Mouse (Mus musculus) midbrain, embryonic 11.5 days (tissue): ENCODE measurements at regions not wholly inside any gene's neighbourhood (a gene's known extent, or its start where the extent isn't known, plus 50 kb on each side); places are given as distances from the start of the nearest gene placed in this dataset.

Source experiments
- ATAC-seq: fragments of 200-750 bp; cut with Nextera tagmentation; 2 replicates; pipeline ENCODE4 v1.8.0; 2017; ENCODE audit warnings: moderate TSS enrichment, moderate library complexity; ENCODE audit not compliant: low FRiP score
- DNase-seq: peaks from one replicate; pipeline ENCODE4 v3.0.0; 2015; ENCODE audit warnings: low spot score; ENCODE audit errors: missing footprints
- H3K27ac ChIP-seq: fragments of 300-500 bp; sonication (generic); 2 replicates; pipeline ENCODE4 v1.5.1; 2014; ENCODE audit warnings: low read depth, low read length
- H3K27me3 ChIP-seq: fragments of 300-500 bp; sonication (generic); 2 replicates; pipeline ENCODE4 v1.6.1; 2014; ENCODE audit warnings: mild to moderate bottlenecking, low read length, moderate library complexity, mixed read lengths; ENCODE audit not compliant: control insufficient read depth, insufficient read depth
- H3K36me3 ChIP-seq: fragments of 300-500 bp; sonication (generic); 2 replicates; pipeline ENCODE4 v1.6.1; 2014; ENCODE audit warnings: mild to moderate bottlenecking, low read length, moderate library complexity, mixed read lengths; ENCODE audit not compliant: control insufficient read depth, insufficient read depth
- H3K4me1 ChIP-seq: fragments of 300-500 bp; sonication (generic); 2 replicates; pipeline ENCODE4 v1.6.1; 2014; ENCODE audit warnings: low read length; ENCODE audit not compliant: control insufficient read depth, insufficient read depth
- H3K4me2 ChIP-seq: fragments of 300-500 bp; sonication (generic); 2 replicates; pipeline ENCODE4 v1.6.1; 2014; ENCODE audit warnings: mild to moderate bottlenecking, moderate library complexity
- H3K4me3 ChIP-seq: fragments of 300-500 bp; sonication (generic); 2 replicates; pipeline ENCODE4 v1.5.1; 2014; ENCODE audit warnings: low read depth, low read length
- H3K9ac ChIP-seq: fragments of 300-500 bp; sonication (generic); 2 replicates; pipeline ENCODE4 v1.6.1; 2014; ENCODE audit warnings: low read length
- H3K9me3 ChIP-seq: fragments of 300-500 bp; sonication (generic); 2 replicates; pipeline ENCODE4 v1.6.1; 2016; ENCODE audit warnings: low read length; ENCODE audit not compliant: control insufficient read depth
- WGBS: fragments of 180-500 bp; shearing (Covaris S2); extraction: QIAGEN DNeasy Blood & Tissue Kit; methylation state at CpG from one replicate; pipeline ENCODE4 v1.1.7; 2014; 5-methylcytosine and 5-hydroxymethylcytosine counted together

DNA sequence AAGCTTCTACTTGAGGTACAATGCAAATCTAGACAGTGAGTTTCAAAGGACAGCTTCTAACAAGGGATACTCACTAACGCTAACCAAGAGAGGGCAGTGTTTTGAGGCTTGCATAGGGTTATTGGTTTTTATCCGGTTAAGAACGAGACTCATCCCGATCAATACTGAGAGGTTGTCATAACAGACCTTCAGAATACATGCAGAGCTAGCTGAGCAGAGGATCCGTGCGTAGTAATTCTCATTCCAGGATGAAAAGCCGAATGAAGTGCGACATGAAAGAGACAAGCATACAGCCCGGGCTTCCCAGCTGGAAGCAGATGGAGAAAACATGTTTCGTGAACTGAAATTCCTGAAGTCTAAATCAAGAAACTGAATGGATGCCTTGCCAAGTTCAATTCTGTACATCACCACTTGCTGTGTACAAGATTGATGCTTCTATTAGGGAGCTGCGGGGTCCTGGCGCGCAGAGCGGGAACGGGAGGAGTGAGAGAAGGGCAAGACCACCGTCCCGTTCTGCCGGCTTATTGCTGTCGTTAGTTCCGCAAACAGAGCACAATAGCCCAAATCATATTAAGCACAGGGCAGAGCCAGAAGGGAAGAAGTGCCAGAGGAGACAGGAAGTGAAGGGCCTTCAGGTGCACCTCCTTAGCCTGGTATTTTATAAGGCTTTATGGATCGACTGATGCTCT, 65.4 kb upstream of the Tes start:
- Histone ChIP-seq H3K9me3 (no peaks in the 10 kb centered on the region), H3K27ac (no peak overlapping the region), H3K4me1 (peaks cover 4% of the 10 kb centered on the region; the same call in 1 of the 2 replicates), H3K36me3 (no peaks in the 10 kb centered on the region), H3K4me3 (no peak overlapping the region), H3K4me2 (no peak overlapping the region), H3K9ac (no peak overlapping the region), H3K27me3 (no peaks in the 10 kb centered on the region)
- no peak for ATAC-seq
- 72% methylated on average over 21 of the region's 21 CpGs for WGBS
- peak; percentile 78 for DNase-seq

DNA sequence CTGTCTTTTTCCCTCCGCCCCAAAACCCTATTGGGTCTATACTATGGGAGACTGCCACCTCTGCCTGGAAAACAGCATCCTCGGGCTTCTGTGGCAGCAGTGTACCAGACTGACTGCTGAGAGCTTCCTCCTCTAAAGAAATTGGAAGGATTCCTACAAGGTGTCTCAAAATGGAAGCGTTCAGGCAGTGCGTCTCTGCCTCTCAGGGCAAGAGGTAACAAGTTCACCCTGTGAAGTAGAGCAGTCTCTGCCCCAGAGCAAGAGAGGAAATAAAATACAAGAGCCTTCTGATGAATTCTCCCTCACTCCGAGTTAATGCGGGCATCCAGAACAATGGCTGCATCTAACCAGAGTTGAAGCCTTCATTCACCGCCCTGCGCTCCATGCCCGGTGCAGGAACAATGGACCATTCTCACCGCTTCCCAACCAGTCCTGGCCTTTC, 69.4 kb upstream of the Tes start:
- peak; percentile 81 for ATAC-seq
- peak overlapping the region; percentile 47 for H3K4me2 ChIP-seq

DNA sequence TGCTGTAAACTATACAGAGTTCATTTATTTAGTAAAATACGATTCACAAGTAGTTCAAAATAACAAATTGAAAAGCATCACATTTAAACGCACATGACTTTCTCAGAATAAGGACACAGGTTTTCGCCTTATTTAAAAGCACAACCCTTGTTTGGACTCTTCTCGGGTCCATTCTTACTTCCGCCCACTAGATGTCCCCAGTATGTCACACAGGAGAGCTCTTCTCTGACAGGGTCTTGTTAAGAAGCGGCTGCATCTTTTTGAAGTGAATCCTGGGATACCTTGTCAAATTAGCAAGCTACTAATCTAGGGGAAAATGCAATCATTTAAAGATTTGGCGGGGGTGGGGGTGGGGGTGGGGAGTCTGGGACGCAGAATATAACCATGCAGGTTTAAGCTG, 70.2 kb upstream of the Tes start:
- Histone ChIP-seq H3K4me3 (no peak overlapping the region), H3K9me3 (no peaks in the 10 kb centered on the region), H3K4me1 (peaks cover 5% of the 10 kb centered on the region; the same call in 1 of the 2 replicates), H3K27ac (no peak overlapping the region), H3K9ac (no peak overlapping the region), H3K4me2 (peak overlapping the region; percentile 20; the same call in 1 of the 2 replicates), H3K27me3 (no peaks in the 10 kb centered on the region), H3K36me3 (no peaks in the 10 kb centered on the region)
- ATAC-seq: peak; percentile 58; the same call in 1 of the 2 replicates
- DNase-seq: peak; percentile 88
- 6% methylated on average over 8 of the region's 8 CpGs for WGBS

More for the DNA sequence above, 69.4 kb upstream of the Tes start:
- no peaks in the 10 kb centered on the region for H3K27me3 ChIP-seq
- H3K9ac ChIP-seq: peak overlapping the region; percentile 33
- peaks cover 5% of the 10 kb centered on the region; the same call in 1 of the 2 replicates for H3K4me1 ChIP-seq
- no peaks in the 10 kb centered on the region for H3K9me3 ChIP-seq
- WGBS: 11% methylated on average over 10 of the region's 10 CpGs
- peak; percentile 95 for DNase-seq
- H3K36me3 ChIP-seq: no peaks in the 10 kb centered on the region
- peak overlapping the region; percentile 67 for H3K27ac ChIP-seq
- peak overlapping the region; percentile 5; the same call in 1 of the 2 replicates for H3K4me3 ChIP-seq

DNA sequence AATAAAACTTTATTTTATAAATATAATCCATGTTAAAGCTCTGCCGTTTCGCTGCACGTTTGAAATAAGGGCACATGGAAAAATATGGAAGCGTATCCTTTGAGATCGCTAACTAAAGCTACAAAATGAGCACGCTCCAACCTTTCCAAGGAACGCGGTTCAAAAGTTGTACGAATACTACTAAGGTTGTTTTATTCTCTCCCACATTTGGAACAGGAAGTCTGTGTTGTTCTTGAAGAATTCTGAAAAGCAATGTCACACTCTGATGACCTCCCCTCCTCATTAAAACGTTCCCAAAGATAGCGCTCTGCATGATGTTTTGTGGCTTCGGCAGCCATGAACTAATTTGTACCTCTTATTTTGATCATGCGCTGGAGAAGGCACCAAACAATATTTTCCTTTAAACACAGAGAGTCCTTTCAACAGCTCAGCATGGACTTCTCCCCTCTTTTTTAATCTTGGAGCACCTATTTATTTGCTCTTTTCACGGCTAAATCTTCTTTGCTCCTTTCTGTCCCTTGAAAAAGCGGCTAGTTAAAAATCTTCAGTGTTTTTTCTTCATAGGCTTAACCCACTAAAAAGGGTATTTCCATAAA, 72.9 kb upstream of the Tes start:
- Histone ChIP-seq H3K27ac (peak overlapping the region; percentile 10; the same call in 1 of the 2 replicates), H3K9me3 (no peaks in the 10 kb centered on the region), H3K4me3 (no peak overlapping the region), H3K27me3 (no peaks in the 10 kb centered on the region), H3K4me2 (peak overlapping the region; percentile 42), H3K9ac (no peak overlapping the region), H3K4me1 (peaks cover 5% of the 10 kb centered on the region; the same call in 1 of the 2 replicates), H3K36me3 (no peaks in the 10 kb centered on the region)
- ATAC-seq (peak; percentile 56), DNase-seq (peak; percentile 89)
- WGBS: 27% methylated on average over 15 of the region's 15 CpGs

DNA sequence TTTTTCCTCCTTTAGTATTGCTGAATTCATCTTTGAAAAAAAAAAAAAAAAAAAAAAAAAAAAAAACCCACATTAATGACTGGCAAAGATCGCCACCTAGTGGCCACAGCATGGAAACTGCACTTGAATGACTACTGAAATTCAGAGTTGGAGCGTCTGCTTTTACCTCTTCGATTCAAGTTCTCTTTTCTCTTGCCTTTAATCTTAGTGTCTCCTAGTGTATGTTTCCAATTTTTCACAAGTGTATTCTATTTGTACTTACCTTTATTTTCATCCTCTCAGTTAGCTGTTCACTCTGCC, 79.9 kb upstream of the Tfec start:
- DNase-seq (peak; percentile 94), ATAC-seq (no peak)
- no peak overlapping the region for H3K4me3 ChIP-seq
- no peaks in the 10 kb centered on the region for H3K27me3 ChIP-seq
- no peak overlapping the region for H3K9ac ChIP-seq
- H3K4me2 ChIP-seq: no peak overlapping the region
- no peaks in the 10 kb centered on the region for H3K9me3 ChIP-seq
- 31% methylated on average over 3 of the region's 3 CpGs for WGBS
- no peak overlapping the region for H3K27ac ChIP-seq
- peaks cover 4% of the 10 kb centered on the region; the same call in 1 of the 2 replicates for H3K4me1 ChIP-seq
- no peaks in the 10 kb centered on the region for H3K36me3 ChIP-seq

DNA sequence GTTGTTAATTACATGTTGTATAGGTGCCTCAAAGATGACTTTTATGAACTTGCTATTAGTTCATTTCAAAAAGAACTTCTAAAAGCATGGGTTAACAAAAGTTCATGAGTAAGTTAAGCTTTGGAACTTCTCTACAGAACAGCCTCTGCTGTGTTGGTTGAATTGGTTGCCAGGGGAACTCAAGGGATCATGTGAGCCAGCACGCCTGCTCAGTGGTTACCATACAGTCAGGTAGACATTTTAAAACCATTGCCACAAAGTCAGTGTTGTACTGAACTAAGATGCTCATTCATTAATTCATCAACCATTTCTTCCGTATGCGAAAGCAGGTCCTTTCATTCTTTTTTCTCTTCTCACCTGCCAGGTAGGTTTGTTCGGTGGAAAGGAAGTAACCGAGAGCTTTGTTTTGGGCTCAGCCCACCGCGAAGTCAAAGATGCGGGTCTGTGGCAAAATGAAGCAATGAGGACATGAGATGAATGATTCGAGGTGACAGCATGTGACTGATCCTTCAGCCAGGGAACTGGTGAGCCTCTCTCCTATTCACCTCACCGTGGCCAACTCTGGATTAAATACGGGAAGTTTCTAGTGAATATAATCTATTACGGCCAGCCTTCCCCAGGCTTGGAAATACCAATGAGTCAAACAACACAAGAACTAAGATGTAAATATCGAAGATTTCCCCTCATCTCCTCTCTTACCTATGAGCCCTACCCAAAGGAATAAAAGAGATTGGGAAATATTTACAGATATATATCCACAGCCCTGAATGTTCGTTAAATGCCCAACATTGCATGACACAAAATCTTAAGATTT, 79.4 kb upstream of the Tfec start:
- H3K4me3 ChIP-seq: no peak overlapping the region
- H3K4me2 ChIP-seq: no peak overlapping the region
- ATAC-seq: peak; percentile 53; the same call in 1 of the 2 replicates
- no peak overlapping the region for H3K27ac ChIP-seq
- H3K4me1 ChIP-seq: peaks cover 4% of the 10 kb centered on the region; the same call in 1 of the 2 replicates
- no peaks in the 10 kb centered on the region for H3K27me3 ChIP-seq
- no peaks in the 10 kb centered on the region for H3K9me3 ChIP-seq
- no peak overlapping the region for H3K9ac ChIP-seq
- peak; percentile 86 for DNase-seq
- WGBS: 50% methylated on average over 14 of the region's 14 CpGs
- H3K36me3 ChIP-seq: no peaks in the 10 kb centered on the region

DNA sequence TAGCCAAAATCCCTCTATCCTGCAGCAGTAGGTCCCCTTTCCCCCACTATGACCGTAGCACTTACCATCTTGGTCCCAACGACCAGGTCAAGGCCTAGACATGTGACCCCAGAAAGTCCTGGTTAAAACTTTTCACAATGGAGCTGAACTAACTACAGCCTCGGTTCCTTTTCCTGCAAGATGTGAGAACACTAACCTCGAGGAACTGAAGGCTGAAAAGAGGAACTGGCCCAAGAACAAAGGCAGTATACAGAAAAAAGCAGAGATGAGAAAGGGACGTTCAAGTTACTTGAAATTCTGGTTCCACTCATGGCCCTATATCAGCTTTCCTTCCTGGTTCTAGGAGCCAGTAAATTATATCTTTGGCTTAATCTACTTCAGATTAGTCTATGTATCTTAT, 67.4 kb upstream of the Tfec start:
- no peak for DNase-seq
- 76% methylated on average over 5 of the region's 5 CpGs for WGBS

DNA sequence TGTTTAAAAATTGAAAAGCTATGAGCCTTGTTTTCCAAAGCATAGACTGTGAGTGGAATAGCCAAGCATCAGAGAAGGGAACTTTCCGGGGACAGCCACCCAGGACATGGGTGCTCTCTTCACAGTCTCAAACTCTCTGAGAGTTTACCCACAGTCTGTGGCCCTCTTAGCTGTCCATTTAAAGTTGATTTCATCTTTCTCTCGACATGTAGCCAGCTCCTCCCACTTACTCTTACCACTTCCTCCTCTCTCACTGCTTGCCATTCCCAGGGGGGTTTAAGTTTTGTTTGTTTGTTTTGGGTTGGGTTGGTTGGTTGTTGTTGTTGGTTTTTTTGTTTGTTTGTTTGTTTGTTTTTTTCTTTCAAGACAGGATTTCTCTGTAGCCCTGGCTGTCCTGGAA, 66.1 kb upstream of the Tfec start:
- Histone ChIP-seq H3K4me3 (no peak overlapping the region), H3K9me3 (no peaks in the 10 kb centered on the region), H3K4me2 (no peak overlapping the region), H3K4me1 (no peaks in the 10 kb centered on the region), H3K36me3 (no peaks in the 10 kb centered on the region), H3K27me3 (no peaks in the 10 kb centered on the region), H3K9ac (no peak overlapping the region), H3K27ac (no peak overlapping the region)
- 73% methylated on average over 2 of the region's 2 CpGs for WGBS
- DNase-seq (no peak), ATAC-seq (no peak)

More for the DNA sequence above, 67.4 kb upstream of the Tfec start:
- ATAC-seq: no peak
- Histone ChIP-seq H3K9ac (no peak overlapping the region), H3K36me3 (no peaks in the 10 kb centered on the region), H3K9me3 (no peaks in the 10 kb centered on the region), H3K4me1 (no peaks in the 10 kb centered on the region), H3K4me3 (no peak overlapping the region), H3K27ac (no peak overlapping the region), H3K27me3 (no peaks in the 10 kb centered on the region), H3K4me2 (no peak overlapping the region)

DNA sequence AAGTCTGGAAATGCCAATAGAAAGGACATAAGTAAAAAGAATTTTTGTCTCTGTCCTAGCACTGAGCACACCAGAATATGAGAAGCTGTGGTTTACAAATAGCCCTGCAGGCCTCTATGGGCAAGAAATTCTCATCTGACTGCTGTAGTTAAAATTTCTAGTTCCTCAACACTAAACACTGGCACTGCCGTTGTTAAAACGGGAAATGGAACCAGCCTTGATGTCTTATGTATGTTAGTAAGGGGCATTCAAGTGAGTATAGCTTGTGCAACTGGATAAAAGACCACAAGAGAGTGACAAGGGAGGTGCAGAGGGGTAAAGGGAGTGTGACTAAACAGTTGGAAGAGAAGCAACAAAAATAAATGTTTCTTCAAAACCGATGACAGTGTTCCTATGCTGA, 65.7 kb upstream of the Tfec start:
- Histone ChIP-seq H3K27me3 (no peaks in the 10 kb centered on the region), H3K9ac (no peak overlapping the region), H3K4me2 (no peak overlapping the region), H3K4me1 (no peaks in the 10 kb centered on the region), H3K4me3 (no peak overlapping the region), H3K36me3 (no peaks in the 10 kb centered on the region), H3K27ac (no peak overlapping the region), H3K9me3 (no peaks in the 10 kb centered on the region)
- ATAC-seq (no peak), DNase-seq (no peak)
- WGBS: 85% methylated on average over 3 of the region's 3 CpGs
